Mouse (Mus musculus): ENCODE measurements at regions not wholly inside any gene's neighbourhood (a gene's known extent, or its start where the extent isn't known, plus 50 kb on each side); places are given as distances from the start of the nearest gene placed in this dataset.
"Not testable (repeated sequence)": the region's sequence is repeated elsewhere in the genome, so short reads cannot be mapped to it uniquely, and the experiment has no call there.

DNA sequence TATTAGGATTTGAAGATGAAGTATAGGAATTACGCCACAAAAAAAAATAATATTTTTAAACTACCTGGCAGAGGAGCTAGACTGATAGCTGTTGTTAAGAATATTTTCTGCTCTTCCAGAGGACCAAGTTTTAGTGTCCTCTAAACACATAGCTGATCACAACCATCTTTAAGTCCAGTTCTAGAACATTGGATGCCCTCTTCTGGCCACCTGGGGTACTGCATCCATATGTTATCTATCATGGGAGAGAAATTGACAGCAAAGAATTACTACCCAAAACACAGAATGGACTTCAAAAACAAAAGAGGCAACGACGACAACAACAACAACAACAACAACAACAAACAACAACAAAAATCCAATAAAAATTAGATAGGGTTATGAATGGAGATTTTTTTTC is 71.0 kb upstream of the Prl4a1 start:
- peak; percentile 30 to 39 for DNase-seq (ENCODE audit: low spot score in 2 of 2)
- intact Hi-C loops (cut with DNase I) = no loop called here

- DNase-seq (ENCODE audit: low spot score in 2 of 2); intact Hi-C loops (cut with DNase I): not testable (repeated sequence)
Observed at GRCm38 (mm10) chr13:27960421-27960820, 55.6 kb upstream of the Prl4a1 start.

GRCm38 (mm10) chr13:27962381-27962780 is 53.6 kb upstream of the Prl4a1 start:
- DNase-seq (ENCODE audit: low spot score in 2 of 2); intact Hi-C loops (cut with DNase I): not testable (repeated sequence)

- intact Hi-C loops (cut with DNase I); DNase-seq (ENCODE audit: low spot score in 2 of 2): not testable (repeated sequence)
Observed at GRCm38 (mm10) chr13:27966021-27966420, 50.0 kb upstream of the Prl4a1 start.
